Mouse (Mus musculus) yolk sac, embryonic 10.5 days (tissue): ENCODE measurements at regions not wholly inside any gene's neighbourhood (a gene's known extent, or its start where the extent isn't known, plus 50 kb on each side); places are given as distances from the start of the nearest gene placed in this dataset.

Experiments
- DNase-seq: peaks from one replicate; pipeline ENCODE4 v3.0.0-alpha.2; 2017; ENCODE audit warnings: low spot score

DNA sequence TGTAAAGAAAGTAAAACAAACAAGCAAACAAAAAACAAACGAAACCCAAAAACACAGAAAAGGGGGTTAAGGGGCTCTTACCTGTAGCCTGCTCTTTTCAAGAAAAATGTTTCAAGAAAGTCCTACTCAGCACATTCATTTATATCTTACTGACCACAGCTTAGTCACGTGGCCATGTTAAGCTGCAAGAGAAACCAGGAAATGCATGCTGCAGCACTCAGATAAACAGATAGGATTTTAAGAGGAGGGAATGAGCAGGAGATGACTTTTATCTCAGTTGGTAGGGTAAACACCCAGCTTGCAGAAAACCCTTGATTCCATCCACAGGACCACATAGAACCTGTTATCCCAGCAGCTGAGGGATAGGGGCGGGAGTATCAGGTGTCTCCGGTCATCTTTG is 62.9 kb upstream of the Sfmbt2 start:
- DNase-seq: peak; percentile 57

DNA sequence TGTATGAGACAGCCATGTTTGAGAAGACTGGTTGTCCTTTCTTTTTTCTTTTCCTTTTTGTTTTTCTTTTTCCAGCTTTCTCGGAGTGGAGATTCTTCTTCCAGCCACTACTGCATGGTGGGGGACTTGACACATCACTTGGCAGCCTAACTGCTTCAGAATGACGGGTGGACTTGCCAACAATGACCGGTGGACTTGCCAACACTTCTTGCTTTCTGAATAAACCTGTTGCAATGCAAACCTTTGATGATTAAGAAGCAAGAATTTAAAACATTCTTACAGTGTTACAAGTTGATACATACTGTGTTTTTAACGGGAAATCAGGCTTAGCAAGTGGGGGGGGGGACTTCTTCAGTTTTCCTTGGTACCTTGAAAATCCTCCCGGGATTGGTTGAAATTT is 60.7 kb upstream of the Sfmbt2 start:
- DNase-seq: no peak

DNA sequence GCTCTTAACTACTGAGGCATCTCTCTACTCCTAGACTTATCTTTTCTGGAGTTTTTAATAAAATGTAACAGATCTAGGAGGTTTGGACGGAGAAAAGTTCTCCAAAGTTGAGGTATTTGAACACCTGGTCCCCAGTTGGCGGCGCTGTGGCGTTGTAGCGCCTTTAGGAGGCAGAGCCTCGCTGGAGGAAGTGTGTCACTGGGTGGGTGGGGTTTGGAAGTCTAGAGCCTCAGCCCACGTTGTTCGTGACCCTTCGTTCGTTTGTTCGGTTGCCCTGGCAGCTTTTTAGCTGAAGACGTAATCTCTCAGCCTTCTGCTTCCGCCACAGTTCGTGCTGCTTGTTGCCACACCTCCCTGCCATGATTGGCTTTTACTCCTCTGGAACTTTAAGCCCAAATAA is 58.6 kb upstream of the Sfmbt2 start:
- DNase-seq: peak; percentile 60

DNA sequence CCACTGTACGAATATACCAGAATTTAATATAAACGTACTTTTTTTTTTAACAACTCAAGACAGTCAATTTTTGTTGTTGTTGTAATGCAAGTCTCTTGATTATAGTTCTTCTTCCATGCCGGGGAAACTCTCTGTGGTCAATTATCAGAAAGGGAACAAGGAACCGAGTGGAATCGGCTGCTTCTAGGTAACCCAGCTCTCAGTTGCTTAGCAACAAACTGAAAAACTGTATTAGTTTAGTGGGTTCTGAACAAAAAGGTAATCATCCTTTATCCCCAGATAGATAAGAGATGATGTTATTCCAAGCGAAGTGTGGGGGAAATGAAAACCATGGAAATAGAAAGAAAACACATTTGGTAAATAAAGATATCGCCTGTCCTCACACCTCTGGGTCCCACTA is 57.9 kb upstream of the Sfmbt2 start:
- DNase-seq: no peak

DNA sequence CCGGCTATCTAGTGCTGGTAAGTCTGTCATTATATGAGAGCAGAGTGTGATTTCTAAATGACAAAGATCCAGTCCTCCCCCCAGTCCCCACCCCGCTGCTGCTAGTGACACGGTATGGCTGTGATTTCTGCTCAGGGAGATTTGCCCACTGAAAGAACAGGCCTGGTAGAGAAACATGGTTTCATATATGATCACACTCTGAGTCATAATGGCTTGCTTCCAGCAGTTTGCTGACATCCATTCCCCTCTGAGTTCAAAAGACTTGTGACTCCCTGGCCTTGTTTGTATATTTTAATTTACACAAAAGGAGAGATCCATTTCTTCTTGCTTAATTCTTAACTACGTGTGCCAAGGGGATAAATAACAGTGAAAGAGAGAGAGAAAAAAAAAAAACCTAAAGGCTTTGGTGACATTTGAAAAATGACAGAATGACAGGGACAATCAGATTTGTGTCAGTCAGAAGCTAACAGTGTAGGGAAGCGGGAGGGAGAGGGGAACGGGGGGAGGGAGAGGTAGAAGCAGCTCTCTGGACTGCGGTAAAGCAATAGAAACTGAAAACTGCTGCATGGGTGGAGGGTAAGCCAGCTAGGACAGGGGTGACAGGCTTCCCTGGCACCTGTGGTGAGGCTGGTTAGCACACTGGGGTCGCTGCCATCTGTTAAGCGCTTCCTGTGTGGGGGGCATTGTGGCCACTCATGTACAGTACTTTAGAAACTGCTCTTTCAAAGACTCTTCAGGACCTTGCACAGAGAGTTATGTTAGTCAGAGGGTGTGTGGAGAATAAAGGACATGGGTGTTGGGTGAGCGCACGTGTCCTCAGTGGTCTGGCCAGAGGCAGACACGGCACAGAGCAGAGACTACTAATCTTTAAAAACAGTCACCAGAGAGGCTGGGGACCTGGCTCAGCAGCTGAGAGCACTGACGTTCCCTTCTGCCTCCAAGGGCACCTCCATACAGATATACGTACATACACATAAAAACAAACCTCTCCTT is 55.8 kb upstream of the Sfmbt2 start:
- no peak for DNase-seq

DNA sequence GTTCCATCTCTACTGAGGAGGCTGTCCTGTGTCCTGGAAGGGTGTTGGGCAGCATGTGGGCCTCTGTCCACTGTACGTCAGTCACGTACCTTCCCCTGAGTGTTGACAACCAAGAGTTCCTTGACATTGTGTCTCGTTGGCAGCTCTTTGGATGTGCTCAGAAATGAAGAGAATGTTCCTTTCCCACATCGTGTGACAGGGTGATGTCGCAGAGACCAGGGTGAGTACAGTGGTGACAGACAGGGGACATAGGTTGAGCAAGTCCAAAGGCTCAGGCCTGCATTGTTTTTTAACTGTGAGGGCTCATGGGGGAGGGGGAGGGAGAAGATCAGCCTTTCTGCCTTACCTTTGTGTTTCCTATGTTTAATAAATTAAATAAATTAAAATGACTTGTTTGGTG is 54.0 kb upstream of the Sfmbt2 start:
- no peak for DNase-seq

DNA sequence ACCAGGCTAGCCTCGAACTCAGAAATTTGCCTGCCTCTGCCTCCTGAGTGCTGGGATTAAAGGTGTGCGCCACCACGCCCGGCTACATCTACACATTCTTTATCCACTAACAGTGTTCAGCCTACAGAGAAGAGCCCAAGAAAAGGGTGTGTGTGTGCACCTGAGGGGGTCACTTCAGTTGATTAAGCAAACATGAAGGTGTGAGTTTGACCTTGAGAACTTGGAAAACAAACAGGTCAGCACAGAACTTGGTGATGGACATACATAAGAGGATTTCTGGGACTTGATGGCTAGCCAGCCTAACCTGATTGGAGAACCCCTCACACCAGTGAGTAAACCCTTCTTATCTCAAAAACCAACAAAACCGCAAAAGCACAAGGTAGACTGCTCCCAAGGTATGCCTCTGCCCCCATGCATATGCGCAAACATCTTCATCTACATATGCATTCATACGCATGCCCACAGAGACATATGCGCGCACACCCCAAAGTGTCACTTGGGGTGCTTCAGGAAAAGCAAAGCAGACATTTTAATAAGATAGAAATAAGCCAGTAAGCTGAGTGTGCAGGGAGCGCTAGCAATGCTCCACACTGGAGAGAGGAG is 52.0 kb upstream of the Sfmbt2 start:
- no peak for DNase-seq
